Mouse (Mus musculus) frontal cortex, postnatal 36 days (tissue): ENCODE data around the gene Ncapd2.
A peak's percentile ranks its signal among the peaks of the same experiment; 100 is the strongest.

Experiments
- DNase-seq, 2 experiments: peaks; one replicate each; pipeline ENCODE4 v3.0.0; 2022; ENCODE audit warnings: low spot score in 2 of 2

Gene Ncapd2

GRCm38 (mm10) chr6:125191332-125192015, at the start of gene Ncapd2, which contains the start of gene Mrpl51:
TSS of gene Ncapd2 (minus strand) at chr6:125191701.
TSS of gene Mrpl51 (plus strand) at chr6:125191801.
- peak; percentile 94 to 98 for DNase-seq

- no peak for DNase-seq
These were observed 49.1 kb upstream of the Ncapd2 start for GRCm38 (mm10) chr6:125240617-125241016.

- DNase-seq = no peak
These were observed 48.0 kb upstream of the Ncapd2 start for GRCm38 (mm10) chr6:125239547-125239946.

- no peak for DNase-seq
These were observed 46.9 kb upstream of the Ncapd2 start for GRCm38 (mm10) chr6:125238396-125238795.

GRCm38 (mm10) chr6:125237421-125237820, 45.9 kb upstream of the Ncapd2 start:
- no peak for DNase-seq

GRCm38 (mm10) chr6:125236782-125237181, 45.3 kb upstream of the Ncapd2 start, which contains the start of gene Cd27:
TSS of gene Cd27 (minus strand) at chr6:125237010.
- no peak for DNase-seq

- no peak for DNase-seq
These were observed 44.8 kb upstream of the Ncapd2 start for GRCm38 (mm10) chr6:125236341-125236740.

GRCm38 (mm10) chr6:125234520-125234828, 43.0 kb upstream of the Ncapd2 start:
- DNase-seq = no peak

- no peak for DNase-seq
These were observed 42.5 kb upstream of the Ncapd2 start for GRCm38 (mm10) chr6:125233816-125234519.

- DNase-seq = no peak
These were observed 41.0 kb upstream of the Ncapd2 start for GRCm38 (mm10) chr6:125232516-125232915.

GRCm38 (mm10) chr6:125232045-125232437, 40.5 kb upstream of the Ncapd2 start:
- DNase-seq = no peak

- DNase-seq = peak in 1 of 2 experiments; percentile 35
These were observed 39.9 kb upstream of the Ncapd2 start, which contains the start of gene Tapbpl for GRCm38 (mm10) chr6:125231117-125232044. TSS of gene Tapbpl (minus strand) at chr6:125231860.

- no peak for DNase-seq
These were observed 39.1 kb upstream of the Ncapd2 start for GRCm38 (mm10) chr6:125230571-125230970.

- DNase-seq = peak in 1 of 2 experiments; percentile 61
These were observed 34.1 kb upstream of the Ncapd2 start for GRCm38 (mm10) chr6:125225518-125226115.

- DNase-seq = no peak
These were observed 31.1 kb upstream of the Ncapd2 start for GRCm38 (mm10) chr6:125222577-125222976.

GRCm38 (mm10) chr6:125222146-125222545, 30.6 kb upstream of the Ncapd2 start:
- DNase-seq = no peak

GRCm38 (mm10) chr6:125221115-125221745, 29.7 kb upstream of the Ncapd2 start:
- no peak for DNase-seq

- DNase-seq = peak; percentile 51 to 71
These were observed 27.5 kb upstream of the Ncapd2 start for GRCm38 (mm10) chr6:125218963-125219362.

GRCm38 (mm10) chr6:125217899-125218298, 26.4 kb upstream of the Ncapd2 start:
- DNase-seq = no peak

GRCm38 (mm10) chr6:125216898-125217297, 25.4 kb upstream of the Ncapd2 start:
- no peak for DNase-seq
